Mouse (Mus musculus): ENCODE measurements around the gene Wdr43.

Wdr43 gene

GRCm38 (mm10) chr17:71705550-71706480, 90.1 kb downstream of the Wdr43 start:
- no peak for DNase-seq

DNA sequence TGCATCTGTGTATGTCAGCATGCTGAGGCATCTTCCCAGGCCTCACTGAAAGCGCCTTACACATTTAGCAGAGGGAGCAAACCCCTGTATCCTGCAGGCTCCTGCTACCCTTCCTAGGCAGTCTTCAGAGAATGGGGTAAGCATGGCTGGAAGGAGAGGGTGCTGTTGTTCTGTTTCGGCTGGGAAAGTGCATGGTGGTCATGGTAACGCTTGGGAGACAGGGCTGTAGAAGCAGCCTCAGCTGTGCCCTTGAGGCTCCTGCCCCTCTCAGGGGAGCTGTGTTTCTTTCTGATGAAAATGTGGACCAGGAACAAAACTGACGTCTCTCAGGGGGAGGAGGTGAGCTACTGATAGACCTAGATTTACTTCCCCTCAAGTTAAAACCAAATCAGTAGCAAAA, 92.0 kb downstream of the Wdr43 start:
- no peak for DNase-seq
